In the genomic region with DNA sequence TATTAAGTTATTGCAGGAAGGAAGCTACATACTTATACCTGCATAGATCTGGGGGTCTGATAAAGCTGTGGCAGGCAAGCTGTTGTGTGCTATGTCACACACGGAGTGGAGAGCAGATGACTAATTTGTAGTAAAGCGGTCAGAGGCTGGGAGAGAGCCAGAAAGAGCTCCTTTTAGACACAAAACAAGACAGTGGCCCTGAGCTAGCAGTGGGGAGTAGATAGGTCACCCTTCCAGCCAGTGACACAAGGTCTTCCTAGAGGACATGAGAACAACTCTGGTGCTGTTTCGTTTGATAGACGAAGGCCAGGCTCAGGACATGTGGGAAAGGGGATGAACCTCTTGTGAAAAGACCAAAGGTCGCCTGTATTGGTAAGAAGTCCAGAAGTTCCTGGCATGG, we compare ENCODE assay signal across 26 mouse cellular contexts.
DNase-seq lines count a peak whose midpoint lies in the region; ATAC-seq and TF ChIP-seq lines count a peak whose summit lies in the region.
"Had no signal": no experiment of that assay in that cellular context is flagged by ENCODE, and none has a peak within 500 bp of the region (broad histone marks: within the 10 kb centered on the region; RNA-seq: fewer than 3 reads in every experiment).

No protein-coding gene starts in this region.

- no peaks in the 10 kb centered on the region for H3K36me3 ChIP-seq in kidney, adult 2 months (ENCODE audit: control insufficient read depth, insufficient read depth, low read length)
- no peaks in the 10 kb centered on the region for H3K36me3 ChIP-seq in midbrain, embryonic 13.5 days
- H3K36me3 ChIP-seq: limb, embryonic 12.5 days; liver, embryonic 15.5 days; midbrain, embryonic 10.5 days had no signal

- H3K4me2 ChIP-seq in midbrain, embryonic 13.5 days (replicated peaks): no peak overlapping the region
- H3K4me2 ChIP-seq: heart, embryonic 11.5 days; hindbrain, embryonic 14.5 days; limb, embryonic 12.5 days; liver, embryonic 15.5 days; lung, embryonic 14.5 days had no signal

- DNase-seq in adrenal gland, adult (ENCODE audit: inconsistent age in 2 of 2, low spot score in 1 of 2): peak; percentile 26 to 73
- no peak for DNase-seq in adrenal gland, postnatal 4 days (ENCODE audit: low spot score in 2 of 2)
- peak; percentile 16 for DNase-seq in kidney, adult 2 months
- DNase-seq in kidney, postnatal 25 days: no peak
- DNase-seq in adrenal gland, adult 8-10 months: peak; percentile 12
- no peak for DNase-seq in right cerebral cortex, postnatal 25 days
- DNase-seq: cerebellum, adult 8-10 months; cerebellum, postnatal 36 days; gastrocnemius, postnatal 25 days; heart, adult 18-20 months; kidney, adult 18-20 months; kidney, postnatal 14 days; lung, embryonic 14.5 days; lung, postnatal 14 days; right cerebral cortex, postnatal 4 days; thymus, adult 2 months; thymus, postnatal 4 days had no signal

- H3K27ac ChIP-seq in kidney, adult 2 months (ENCODE audit: insufficient read depth, low read depth, low read length): no peak overlapping the region
- no peak overlapping the region for H3K27ac ChIP-seq in midbrain, embryonic 13.5 days
- H3K27ac ChIP-seq: hindbrain, embryonic 14.5 days; left cerebral cortex, adult 2 months; limb, embryonic 12.5 days; liver, embryonic 15.5 days; midbrain, embryonic 10.5 days had no signal

- no peak for TF ChIP-seq CTCF in kidney, adult 2 months (conservative IDR thresholded peaks at IDR 0.05; ENCODE audit: insufficient read depth, insufficient read length, low read depth, low read length)

- no peak overlapping the region for H3K9ac ChIP-seq in midbrain, embryonic 13.5 days (replicated peaks)
- H3K9ac ChIP-seq: hindbrain, embryonic 14.5 days; limb, embryonic 12.5 days; liver, embryonic 15.5 days; lung, embryonic 14.5 days had no signal

- H3K9me3 ChIP-seq in midbrain, embryonic 13.5 days: no peaks in the 10 kb centered on the region
- H3K9me3 ChIP-seq: limb, embryonic 12.5 days; liver, embryonic 15.5 days; midbrain, embryonic 10.5 days had no signal

- WGBS in kidney, adult 2 months: 51% methylated on average over 5 of the region's 5 CpGs
- WGBS in midbrain, embryonic 13.5 days: 90% methylated on average over 5 of the region's 5 CpGs

- no peaks in the 10 kb centered on the region for H3K27me3 ChIP-seq in kidney, adult 2 months (replicated peaks; ENCODE audit: control insufficient read depth, insufficient read depth, low read length)
- no peaks in the 10 kb centered on the region for H3K27me3 ChIP-seq in midbrain, embryonic 13.5 days
- H3K27me3 ChIP-seq: limb, embryonic 12.5 days; liver, embryonic 15.5 days had no signal

- no peak for TF ChIP-seq POLR2A in kidney, adult 2 months (IDR thresholded peaks at IDR 0.05; ENCODE audit: low read depth, low read length)

- peaks cover 4% of the 10 kb centered on the region; the same call in 1 of the 2 replicates for H3K4me1 ChIP-seq in kidney, adult 2 months (ENCODE audit: control insufficient read depth, insufficient read depth, low read length)
- no peaks in the 10 kb centered on the region for H3K4me1 ChIP-seq in midbrain, embryonic 13.5 days (replicated peaks)
- H3K4me1 ChIP-seq: limb, embryonic 12.5 days; liver, embryonic 15.5 days; midbrain, embryonic 10.5 days had no signal

- no peak for ATAC-seq in midbrain, embryonic 13.5 days
- ATAC-seq: forebrain, embryonic 14.5 days; midbrain, embryonic 16.5 days had no signal

- H3K4me3 ChIP-seq in kidney, adult 2 months (ENCODE audit: insufficient read depth, low read depth, low read length): no peak overlapping the region
- no peak overlapping the region for H3K4me3 ChIP-seq in midbrain, embryonic 13.5 days (replicated peaks)
- H3K4me3 ChIP-seq: left cerebral cortex, adult 2 months; limb, embryonic 12.5 days; liver, embryonic 15.5 days; midbrain, embryonic 10.5 days had no signal

Comparison
In these comparisons a context has a peak if more than half of its experiments do, and no peak if none do; other contexts are left out.
1. DNase-seq: peak in adrenal gland, adult (2 of 2), kidney, adult 2 months (single experiment) and adrenal gland, adult 8-10 months (single experiment); none in adrenal gland, postnatal 4 days (0 of 2), kidney, postnatal 25 days (0 of 2) and right cerebral cortex, postnatal 25 days (single experiment).